29 mouse cellular contexts compared by ENCODE assay signal in the genomic region with DNA sequence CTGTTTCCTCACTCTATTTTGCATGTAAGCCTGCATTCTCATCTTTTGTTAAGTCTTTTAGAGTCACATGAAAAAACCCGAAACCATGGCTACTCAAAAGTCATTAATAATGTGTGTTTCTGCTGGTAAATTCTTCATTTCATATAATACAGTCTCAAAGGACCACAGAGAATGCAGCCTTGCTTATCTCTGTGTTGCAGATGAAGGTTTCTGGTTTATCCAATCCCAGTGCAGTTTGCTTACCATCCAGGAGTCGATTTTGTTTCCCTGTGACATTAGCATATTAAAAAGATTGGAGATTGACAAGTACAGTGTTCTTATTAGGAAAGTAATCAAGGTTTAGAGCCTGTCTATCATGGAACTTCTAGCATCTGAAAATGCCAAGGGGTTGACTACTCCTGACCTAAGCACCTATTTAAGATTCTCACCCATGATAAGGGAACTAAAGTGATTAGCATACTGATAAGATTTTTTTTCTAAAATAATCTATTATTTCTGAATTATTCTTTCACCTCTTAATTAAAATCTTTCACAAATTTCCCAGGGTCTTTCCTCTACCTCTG.
DNase-seq lines count a peak whose midpoint lies in the region; ATAC-seq and TF ChIP-seq lines count a peak whose summit lies in the region.
"Had no signal": no experiment of that assay in that cellular context is flagged by ENCODE, and none has a peak within 500 bp of the region (broad histone marks: within the 10 kb centered on the region; RNA-seq: fewer than 3 reads in every experiment).

No protein-coding gene starts in this region.

- H3K4me1 ChIP-seq in hindbrain, embryonic 12.5 days, result no peaks in the 10 kb centered on the region
- no peaks in the 10 kb centered on the region for H3K4me1 ChIP-seq in hindbrain, postnatal 0 days (ENCODE audit: insufficient read depth, low read length)
- H3K4me1 ChIP-seq in midbrain, embryonic 11.5 days (ENCODE audit: control insufficient read depth, insufficient read depth, low read length), result no peaks in the 10 kb centered on the region
- no peaks in the 10 kb centered on the region for H3K4me1 ChIP-seq in midbrain, embryonic 16.5 days (ENCODE audit: control insufficient read depth, insufficient read depth, low read length)
- no peaks in the 10 kb centered on the region for H3K4me1 ChIP-seq in midbrain, embryonic 13.5 days (replicated peaks)
- no peaks in the 10 kb centered on the region for H3K4me1 ChIP-seq in midbrain, embryonic 10.5 days
- H3K4me1 ChIP-seq: embryonic facial prominence, embryonic 13.5 days; embryonic facial prominence, embryonic 15.5 days; forebrain, embryonic 10.5 days; forebrain, embryonic 12.5 days had no signal

- 56% methylated on average over 2 of the region's 2 CpGs for whole genome bisulfite sequencing in hindbrain, embryonic 12.5 days
- WGBS in hindbrain, postnatal 0 days, result 57% methylated on average over 2 of the region's 2 CpGs
- 78% methylated on average over 2 of the region's 2 CpGs for WGBS in midbrain, embryonic 11.5 days
- 61% methylated on average over 2 of the region's 2 CpGs for WGBS in midbrain, embryonic 16.5 days
- 59% methylated on average over 2 of the region's 2 CpGs for WGBS in midbrain, embryonic 13.5 days
- 74% methylated on average over 2 of the region's 2 CpGs for WGBS in midbrain, embryonic 10.5 days

- H3K9me3 ChIP-seq in hindbrain, embryonic 12.5 days (replicated peaks), result no peaks in the 10 kb centered on the region
- H3K9me3 ChIP-seq in hindbrain, postnatal 0 days (ENCODE audit: low read length), result no peaks in the 10 kb centered on the region
- no peaks in the 10 kb centered on the region for H3K9me3 ChIP-seq in midbrain, embryonic 11.5 days (ENCODE audit: control insufficient read depth, low read length)
- no peaks in the 10 kb centered on the region for H3K9me3 ChIP-seq in midbrain, embryonic 16.5 days (replicated peaks; ENCODE audit: control insufficient read depth, low read length, poor library complexity, severe bottlenecking)
- H3K9me3 ChIP-seq in midbrain, embryonic 13.5 days, result no peaks in the 10 kb centered on the region
- H3K9me3 ChIP-seq in midbrain, embryonic 10.5 days (replicated peaks), result no peaks in the 10 kb centered on the region
- H3K9me3 ChIP-seq: embryonic facial prominence, embryonic 13.5 days; embryonic facial prominence, embryonic 15.5 days; forebrain, embryonic 10.5 days; forebrain, embryonic 12.5 days; G1E had no signal

- H3K4me2 ChIP-seq in hindbrain, embryonic 12.5 days (replicated peaks), result no peak overlapping the region
- no peak overlapping the region for H3K4me2 ChIP-seq in hindbrain, postnatal 0 days (ENCODE audit: low read depth, low read length)
- H3K4me2 ChIP-seq in midbrain, embryonic 11.5 days, result no peak overlapping the region
- H3K4me2 ChIP-seq in midbrain, embryonic 16.5 days (ENCODE audit: low read length), result no peak overlapping the region
- H3K4me2 ChIP-seq in midbrain, embryonic 13.5 days (replicated peaks), result no peak overlapping the region
- H3K4me2 ChIP-seq: embryonic facial prominence, embryonic 13.5 days; embryonic facial prominence, embryonic 15.5 days; forebrain, embryonic 12.5 days had no signal

- TF ChIP-seq CTCF in hindbrain, postnatal 0 days (IDR thresholded peaks at IDR 0.05; ENCODE audit: low read depth), result no peak
- no peak for TF ChIP-seq CTCF in brain, embryonic 14.5 days (IDR thresholded peaks at IDR 0.05; ENCODE audit: borderline replicate concordance, extremely low read depth, insufficient read depth, insufficient read length)

- no peaks in the 10 kb centered on the region for H3K36me3 ChIP-seq in hindbrain, embryonic 12.5 days
- H3K36me3 ChIP-seq in hindbrain, postnatal 0 days (ENCODE audit: insufficient read depth, low read length), result no peaks in the 10 kb centered on the region
- no peaks in the 10 kb centered on the region for H3K36me3 ChIP-seq in midbrain, embryonic 11.5 days (ENCODE audit: control insufficient read depth, insufficient read depth, low read length)
- no peaks in the 10 kb centered on the region for H3K36me3 ChIP-seq in midbrain, embryonic 16.5 days (ENCODE audit: control insufficient read depth, insufficient read depth, low read length)
- H3K36me3 ChIP-seq in midbrain, embryonic 13.5 days, result no peaks in the 10 kb centered on the region
- H3K36me3 ChIP-seq in midbrain, embryonic 10.5 days, result no peaks in the 10 kb centered on the region
- H3K36me3 ChIP-seq: embryonic facial prominence, embryonic 13.5 days; embryonic facial prominence, embryonic 15.5 days; forebrain, embryonic 10.5 days; forebrain, embryonic 12.5 days; G1E had no signal

- no peaks in the 10 kb centered on the region for H3K27me3 ChIP-seq in hindbrain, embryonic 12.5 days
- no peaks in the 10 kb centered on the region for H3K27me3 ChIP-seq in hindbrain, postnatal 0 days (ENCODE audit: insufficient read depth, low read length)
- no peaks in the 10 kb centered on the region for H3K27me3 ChIP-seq in midbrain, embryonic 11.5 days (ENCODE audit: control insufficient read depth, insufficient read depth, low read length)
- no peaks in the 10 kb centered on the region for H3K27me3 ChIP-seq in midbrain, embryonic 16.5 days (ENCODE audit: control insufficient read depth, insufficient read depth, low read depth, low read length)
- H3K27me3 ChIP-seq in midbrain, embryonic 13.5 days, result no peaks in the 10 kb centered on the region
- H3K27me3 ChIP-seq in midbrain, embryonic 10.5 days (ENCODE audit: low read depth, poor library complexity, severe bottlenecking), result no peaks in the 10 kb centered on the region
- H3K27me3 ChIP-seq: CH12.LX; embryonic facial prominence, embryonic 13.5 days; embryonic facial prominence, embryonic 15.5 days; forebrain, embryonic 12.5 days had no signal

- no peak overlapping the region for H3K9ac ChIP-seq in hindbrain, embryonic 12.5 days
- no peak overlapping the region for H3K9ac ChIP-seq in hindbrain, postnatal 0 days (replicated peaks; ENCODE audit: low read length)
- no peak overlapping the region for H3K9ac ChIP-seq in midbrain, embryonic 11.5 days (ENCODE audit: low read length)
- H3K9ac ChIP-seq in midbrain, embryonic 16.5 days (ENCODE audit: low read depth, low read length), result no peak overlapping the region
- no peak overlapping the region for H3K9ac ChIP-seq in midbrain, embryonic 13.5 days (replicated peaks)
- H3K9ac ChIP-seq: embryonic facial prominence, embryonic 13.5 days; embryonic facial prominence, embryonic 15.5 days; forebrain, embryonic 12.5 days had no signal

- DNase-seq in hindbrain, postnatal 0 days (ENCODE audit: low spot score), result no peak
- DNase-seq in midbrain, embryonic 11.5 days (ENCODE audit: low spot score, missing footprints), result no peak
- no peak for DNase-seq in midbrain, embryonic 10.5 days (ENCODE audit: low spot score)
- peak; percentile 45 for DNase-seq in brain, embryonic 14.5 days (ENCODE audit: low read depth)
- DNase-seq: adrenal gland, adult 8-10 months; adrenal gland, postnatal 14 days; adrenal gland, postnatal 36 days; B cell, adult 2 months; cerebellum, adult 11 months; cerebellum, adult 18-20 months; cerebellum, adult 8-10 months; cerebellum, adult 9-11 months; cerebellum, postnatal 14 days; cerebellum, postnatal 36 days; embryo, embryonic 11 days had no signal

- no peak overlapping the region for H3K27ac ChIP-seq in hindbrain, embryonic 12.5 days
- H3K27ac ChIP-seq in hindbrain, postnatal 0 days, result no peak overlapping the region
- H3K27ac ChIP-seq in midbrain, embryonic 11.5 days (ENCODE audit: low read depth, low read length), result no peak overlapping the region
- no peak overlapping the region for H3K27ac ChIP-seq in midbrain, embryonic 16.5 days (ENCODE audit: low read length)
- H3K27ac ChIP-seq in midbrain, embryonic 13.5 days, result no peak overlapping the region
- H3K27ac ChIP-seq in midbrain, embryonic 10.5 days (replicated peaks), result no peak overlapping the region
- H3K27ac ChIP-seq: embryonic facial prominence, embryonic 13.5 days; embryonic facial prominence, embryonic 15.5 days; forebrain, embryonic 10.5 days; forebrain, embryonic 12.5 days had no signal

- ATAC-seq in hindbrain, embryonic 12.5 days (ENCODE audit: low FRiP score), result peak; percentile 52; the same call in 1 of the 2 replicates
- no peak for ATAC-seq in hindbrain, postnatal 0 days
- ATAC-seq in midbrain, embryonic 11.5 days (ENCODE audit: low FRiP score), result 0 out of 2 replicates have a peak, but pooled peaks have one; percentile 40
- ATAC-seq in midbrain, embryonic 16.5 days, result no peak; the same call in 1 of the 2 replicates
- ATAC-seq in midbrain, embryonic 13.5 days, result peak; percentile 63
- ATAC-seq: activated CD4-positive, CD25-positive, alpha-beta regulatory T cell, adult 4 months; CD4-positive, CD25-positive, alpha-beta regulatory T cell, adult 4 months; forebrain, embryonic 14.5 days; Patski had no signal

- no peak for TF ChIP-seq POLR2A in brain, embryonic 14.5 days (IDR thresholded peaks at IDR 0.05; ENCODE audit: borderline replicate concordance, extremely low read depth, insufficient read depth, insufficient read length, poor library complexity, severe bottlenecking)

- H3K4me3 ChIP-seq in hindbrain, embryonic 12.5 days, result no peak overlapping the region
- no peak overlapping the region for H3K4me3 ChIP-seq in hindbrain, postnatal 0 days (ENCODE audit: low read length)
- no peak overlapping the region for H3K4me3 ChIP-seq in midbrain, embryonic 11.5 days (ENCODE audit: low read depth, low read length)
- no peak overlapping the region for H3K4me3 ChIP-seq in midbrain, embryonic 16.5 days (ENCODE audit: low read depth, low read length)
- H3K4me3 ChIP-seq in midbrain, embryonic 13.5 days (replicated peaks), result no peak overlapping the region
- no peak overlapping the region for H3K4me3 ChIP-seq in midbrain, embryonic 10.5 days
- H3K4me3 ChIP-seq: embryonic facial prominence, embryonic 13.5 days; embryonic facial prominence, embryonic 15.5 days; erythroblast, embryonic 14.5 days; forebrain, embryonic 10.5 days; forebrain, embryonic 12.5 days had no signal

Comparison
In these comparisons a context has a peak if more than half of its experiments do, and no peak if none do; other contexts are left out.
1. ATAC-seq: peak in hindbrain, embryonic 12.5 days (single experiment), midbrain, embryonic 11.5 days (single experiment) and midbrain, embryonic 13.5 days (single experiment); none in hindbrain, postnatal 0 days (single experiment) and midbrain, embryonic 16.5 days (single experiment).